Mouse (Mus musculus): Measurements from ENCODE around the gene Mrps23.

Mrps23 gene

GRCm38 (mm10) chr11:88213757-88214156 is 9.6 kb downstream of the Mrps23 start:
- no peak for DNase-seq

DNA sequence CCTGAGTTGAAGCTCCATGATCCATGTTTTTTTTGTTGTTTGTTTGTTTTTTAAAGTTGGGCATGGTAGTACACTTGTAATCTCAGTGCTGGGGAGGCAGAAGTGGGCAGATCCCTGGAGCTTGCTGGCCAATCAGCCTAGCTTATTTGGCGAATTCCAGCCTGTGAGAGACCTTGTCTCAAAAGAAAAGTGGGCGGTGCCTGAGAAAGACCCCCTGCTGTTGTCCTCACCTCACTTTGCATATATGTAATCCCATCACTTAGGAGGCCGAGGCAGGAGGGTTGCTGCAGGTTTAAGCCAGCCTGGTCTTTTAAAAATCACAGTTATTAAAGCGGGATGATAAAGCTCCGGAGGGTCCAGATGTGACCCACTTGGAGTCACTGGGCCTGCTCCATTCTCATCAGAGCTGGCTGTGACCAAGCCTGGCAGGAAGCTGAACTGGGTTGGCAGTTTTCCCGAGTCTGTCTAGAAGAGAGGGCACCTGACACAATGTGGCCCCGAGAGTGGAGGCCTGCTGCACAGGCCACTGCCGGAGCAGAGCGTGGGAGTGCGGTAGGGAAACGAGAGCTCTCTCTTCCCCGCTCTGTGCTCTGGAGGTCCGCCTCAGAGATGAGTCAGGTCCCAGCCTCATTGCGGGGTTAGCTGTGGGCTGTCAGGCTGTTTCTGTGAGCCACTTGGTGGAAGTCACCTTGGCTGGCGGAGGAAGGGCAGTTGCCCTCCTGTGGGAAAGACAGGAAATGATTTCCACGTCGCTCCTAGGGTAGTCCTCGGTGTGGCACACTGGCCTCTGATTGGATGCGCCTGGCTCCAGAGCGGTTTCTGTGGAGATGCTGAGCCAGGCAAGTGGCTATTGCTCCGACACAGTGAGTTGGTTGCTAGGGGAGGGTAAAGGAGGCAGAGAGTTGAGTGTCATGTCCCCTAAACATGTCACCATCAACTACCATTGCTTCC is 11.0 kb downstream of the Mrps23 start:
- peak; percentile 58 for DNase-seq

- DNase-seq = peak; percentile 76
These were observed 12.1 kb downstream of the Mrps23 start for GRCm38 (mm10) chr11:88216231-88216685.

- DNase-seq = no peak
These were observed 14.0 kb downstream of the Mrps23 start for GRCm38 (mm10) chr11:88218155-88218554.

- no peak for DNase-seq
These were observed 14.4 kb downstream of the Mrps23 start for GRCm38 (mm10) chr11:88218586-88218985.

GRCm38 (mm10) chr11:88221929-88222475 is 17.8 kb downstream of the Mrps23 start:
- DNase-seq = no peak

GRCm38 (mm10) chr11:88227001-88227957 is 23.1 kb downstream of the Mrps23 start:
- no peak for DNase-seq

GRCm38 (mm10) chr11:88231213-88231790 is 27.1 kb downstream of the Mrps23 start:
- no peak for DNase-seq

DNA sequence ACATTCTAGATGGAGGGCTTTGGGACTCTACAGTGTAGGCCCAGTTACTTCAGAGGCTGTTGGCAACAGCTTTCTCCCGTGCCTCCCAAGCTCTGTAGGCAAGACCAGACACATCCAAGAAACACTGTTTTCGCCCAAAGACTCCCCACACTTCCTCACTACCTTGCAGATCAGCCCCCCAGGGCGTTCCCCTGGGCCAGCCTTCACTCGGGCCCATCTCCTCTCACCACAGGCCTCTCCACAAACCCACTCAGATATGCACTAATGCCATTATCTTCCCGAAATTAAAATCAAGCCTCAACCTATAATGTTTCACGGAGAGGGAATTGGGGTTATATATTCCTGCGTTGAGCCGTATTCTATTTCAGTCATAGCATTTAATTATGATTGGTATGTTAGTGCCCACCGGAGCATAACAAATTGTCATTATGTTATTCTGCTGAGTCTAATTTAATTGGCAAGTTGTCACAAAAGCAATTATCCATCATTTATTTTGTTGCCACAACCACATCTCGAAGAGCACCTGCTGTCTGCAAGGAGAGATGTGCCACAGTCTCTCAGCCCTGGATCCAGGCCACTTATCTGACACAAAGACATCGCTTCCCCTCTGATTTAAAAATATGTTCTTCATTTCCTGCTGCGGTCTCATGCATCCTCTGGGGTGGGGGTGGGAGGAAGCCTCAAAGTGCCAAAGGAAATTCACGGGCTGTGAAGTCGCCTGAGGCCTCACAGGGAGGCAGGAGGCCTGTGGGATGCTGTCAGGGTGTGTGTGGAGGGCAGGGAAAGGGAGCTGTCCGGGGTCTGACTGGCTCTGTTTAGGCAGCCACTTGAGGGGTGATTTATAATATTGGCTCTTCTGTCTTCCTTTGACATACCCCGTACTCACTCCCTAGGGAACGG is 29.6 kb downstream of the Mrps23 start:
- DNase-seq = no peak

- DNase-seq = no peak
These were observed 30.6 kb downstream of the Mrps23 start for GRCm38 (mm10) chr11:88234789-88235188.

GRCm38 (mm10) chr11:88235221-88236203 is 31.3 kb downstream of the Mrps23 start:
- DNase-seq = peak; percentile 65

DNA sequence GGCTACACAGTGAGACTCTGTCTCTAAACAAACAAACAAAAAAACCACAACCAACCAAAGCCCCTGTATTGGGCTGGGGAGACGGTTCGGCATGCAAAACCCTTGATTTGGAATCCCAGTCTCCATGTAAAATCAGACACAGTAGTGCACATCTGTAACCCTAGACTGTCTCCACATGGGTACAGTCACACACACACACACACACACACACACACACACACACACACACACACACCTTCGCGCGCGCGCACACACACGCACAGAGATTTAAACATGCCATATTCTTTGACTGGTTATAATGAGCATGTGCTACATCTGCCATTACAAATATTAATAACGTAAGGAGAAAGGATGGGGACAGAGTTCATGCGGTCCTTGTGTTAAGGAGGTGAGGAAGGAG is 36.1 kb downstream of the Mrps23 start:
- DNase-seq = no peak

DNA sequence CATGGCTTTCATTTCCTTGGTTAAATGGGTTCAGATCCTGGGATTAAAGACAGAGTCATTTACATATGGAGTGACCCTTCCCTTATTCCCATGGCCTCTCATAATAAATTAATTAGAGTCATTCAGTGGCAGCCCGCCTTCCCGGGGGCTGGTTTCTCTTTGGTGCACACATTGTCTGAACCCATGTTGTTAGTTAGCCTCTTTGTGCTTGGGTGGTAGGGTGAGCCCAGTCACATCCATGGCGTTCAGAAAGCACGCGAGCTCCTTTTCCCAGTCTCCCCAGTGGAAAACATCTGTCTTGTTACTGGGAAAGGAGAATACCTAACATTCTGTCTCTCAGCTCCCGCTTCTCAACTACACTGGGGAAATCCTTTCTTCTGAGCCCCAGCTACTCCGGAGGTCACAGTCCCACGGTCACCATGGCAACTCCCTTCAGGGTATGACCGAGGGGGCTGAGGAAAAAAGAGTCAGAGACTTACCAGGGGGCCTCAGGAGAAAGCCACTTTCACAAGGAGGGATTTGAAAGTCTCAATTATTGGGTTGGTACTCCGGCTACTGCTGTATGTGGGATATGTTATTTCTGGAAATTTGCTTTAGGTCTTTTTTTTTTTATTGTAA is 36.7 kb downstream of the Mrps23 start:
- no peak for DNase-seq

GRCm38 (mm10) chr11:88241468-88242301 is 37.5 kb downstream of the Mrps23 start:
- peak; percentile 12 for DNase-seq

- DNase-seq = no peak
These were observed 41.5 kb downstream of the Mrps23 start for GRCm38 (mm10) chr11:88245581-88246170.

DNA sequence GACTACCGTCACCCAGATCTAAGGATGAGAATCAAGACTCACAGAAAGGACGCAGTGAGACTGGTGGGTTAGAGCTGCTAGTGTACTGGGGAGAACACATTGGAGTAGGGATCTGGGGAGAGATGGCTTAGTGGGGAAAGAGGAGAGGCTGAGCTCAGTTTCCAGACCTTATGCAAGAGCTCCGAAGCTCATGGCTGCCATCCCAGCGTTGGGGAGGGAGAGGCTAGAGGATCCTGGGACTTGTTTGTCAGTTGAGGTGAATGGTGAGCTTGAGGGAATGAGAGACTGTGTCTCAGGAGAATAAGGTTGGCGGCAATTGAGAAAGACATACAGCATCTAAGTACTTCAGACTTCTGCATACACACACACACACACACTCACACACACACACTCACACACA is 44.4 kb downstream of the Mrps23 start:
- no peak for DNase-seq

- DNase-seq = no peak
These were observed 46.4 kb downstream of the Mrps23 start for GRCm38 (mm10) chr11:88250568-88250967.

DNA sequence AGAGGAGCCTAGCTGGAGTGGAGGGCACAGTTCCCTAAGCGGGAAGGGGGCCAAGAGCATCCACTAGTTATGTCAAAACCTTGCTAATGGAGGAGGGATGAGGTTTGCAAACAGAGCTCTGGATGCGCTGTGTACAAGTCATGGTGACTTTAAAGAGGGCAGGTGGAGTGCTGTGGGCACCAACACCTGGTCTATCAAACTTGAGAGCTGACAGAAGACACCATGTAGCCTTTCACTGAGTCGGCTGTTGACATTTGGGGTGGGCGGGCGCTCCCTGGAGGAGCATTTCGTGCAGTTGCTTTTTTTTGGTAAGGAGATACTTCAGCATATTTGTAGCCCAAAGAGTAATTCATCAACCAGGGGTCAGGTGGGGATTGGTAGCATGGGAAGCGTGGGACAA is 47.1 kb downstream of the Mrps23 start:
- DNase-seq = no peak
